Mouse (Mus musculus) neutrophil, adult 5-6 weeks (primary cell): ENCODE results near the gene Cblb. TPM values are rescaled to one million over a fixed set of nuclear protein-coding genes. Genes with fewer than 3 reads are reported as not detected.

Experiments
- ATAC-seq: fragments of 151-379, 151-347 bp; 2 replicates; pipeline ENCODE4 v1.8.0; 2017; ENCODE audit warnings: mild to moderate bottlenecking, moderate TSS enrichment; ENCODE audit not compliant: insufficient number of reproducible peaks, poor library complexity, low FRiP score, severe bottlenecking; ENCODE audit errors: extremely low read depth
- total RNA-seq: library from RNA; stranded (forward); fragments of 200-1000 nt; gene quantifications from 2 replicates; pipeline ENCODE4 v1.2.3, GENCODE M21; 2017

The Cblb gene
- total RNA-seq, 1 experiment from 2014 or later, result 45.4 TPM

DNA sequence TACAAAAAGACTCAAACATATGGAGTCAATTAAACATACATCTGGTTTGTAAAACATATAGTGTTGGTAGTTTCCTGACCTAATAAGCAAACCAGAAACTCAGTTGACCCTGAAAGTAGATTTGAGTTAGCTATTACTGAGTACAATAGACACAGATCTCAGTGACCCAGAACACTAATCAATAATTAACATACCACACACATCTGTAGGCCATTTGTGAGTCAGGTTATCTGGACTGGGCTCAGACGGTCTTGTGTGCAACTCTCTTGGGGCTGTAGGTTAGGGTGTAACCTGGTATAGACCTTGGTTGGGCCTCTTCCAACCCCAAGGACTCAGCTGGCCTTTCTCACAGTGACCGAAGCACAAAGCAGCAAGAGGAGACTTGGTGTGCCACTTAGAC is 211.1 kb downstream of the Cblb start:
- ATAC-seq, result no peak

DNA sequence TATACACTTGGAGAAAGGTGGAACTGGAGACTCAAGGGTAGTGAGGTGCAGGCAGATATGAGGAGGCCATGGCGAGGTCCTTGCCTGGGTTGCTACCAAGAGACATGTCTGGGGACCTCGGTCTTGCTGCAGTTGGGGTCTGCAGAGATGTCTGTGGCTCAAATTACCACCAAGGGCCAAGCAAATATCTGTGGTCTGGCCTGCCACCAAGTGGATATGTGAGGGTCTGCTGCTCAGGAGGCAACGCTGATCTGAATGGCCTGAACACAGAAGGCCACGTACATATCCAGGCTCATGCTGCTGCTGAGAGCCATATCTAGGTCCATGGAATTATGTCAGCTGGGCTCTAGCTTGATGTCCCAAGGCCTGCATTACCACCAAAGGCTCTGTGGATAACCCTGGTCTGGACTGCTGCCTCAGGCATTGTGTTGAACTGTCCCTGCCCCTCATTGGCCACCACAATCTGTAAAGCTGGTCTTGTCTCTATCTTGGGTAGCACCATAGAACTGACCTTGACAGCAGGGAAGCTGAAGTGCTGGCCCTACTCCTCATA is 212.5 kb downstream of the Cblb start:
- ATAC-seq, result no peak

DNA sequence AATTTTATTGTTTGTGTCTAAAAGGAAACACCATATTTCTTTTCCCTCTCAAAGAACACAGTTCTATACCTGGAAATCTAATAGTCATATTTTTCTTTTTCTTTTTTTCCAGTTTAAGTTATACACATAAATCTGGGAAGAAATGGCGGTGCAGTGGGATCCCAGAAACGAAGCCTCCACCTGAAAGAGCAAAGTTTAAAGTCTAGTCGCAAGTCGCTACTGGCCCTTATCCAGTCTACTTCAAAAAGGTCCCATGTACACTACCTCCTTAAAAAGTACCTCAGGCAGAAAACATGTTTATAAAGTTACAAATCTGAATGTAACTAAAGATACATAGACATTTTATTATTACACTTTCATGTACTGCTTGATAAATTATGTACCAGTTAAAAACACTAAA is 219.2 kb downstream of the Cblb start:
- ATAC-seq, result no peak

DNA sequence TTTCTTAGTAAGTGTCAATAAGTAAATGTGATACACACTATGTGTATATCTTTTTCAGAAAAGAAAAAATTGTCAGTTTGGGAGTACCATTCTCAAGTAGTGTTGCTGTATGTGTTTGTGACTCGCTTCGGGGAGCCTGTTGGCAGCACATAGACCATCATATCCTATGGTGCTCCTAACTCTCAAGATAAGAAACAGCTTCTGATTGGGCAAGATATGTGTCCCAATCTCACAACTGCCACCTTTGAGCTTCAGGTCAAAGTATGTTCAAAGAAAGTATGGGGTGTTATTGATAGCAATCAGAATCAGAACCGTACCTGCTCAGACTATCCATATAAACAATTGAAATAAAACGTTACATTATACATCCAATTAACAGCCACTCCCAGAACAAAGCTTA is 219.9 kb downstream of the Cblb start:
- ATAC-seq, result no peak
